Mouse (Mus musculus): ENCODE data around the gene Gm15557. TPM values are rescaled to one million over a fixed set of nuclear protein-coding genes. Genes with fewer than 3 reads are reported as not detected.
A peak's percentile ranks its signal among the peaks of the same experiment; 100 is the strongest.
"Not testable (repeated sequence)": the region's sequence is repeated elsewhere in the genome, so short reads cannot be mapped to it uniquely, and the experiment has no call there.

Gene Gm15557
- polyA plus RNA-seq (2017; shearing (Covaris generic)): not detected

DNA sequence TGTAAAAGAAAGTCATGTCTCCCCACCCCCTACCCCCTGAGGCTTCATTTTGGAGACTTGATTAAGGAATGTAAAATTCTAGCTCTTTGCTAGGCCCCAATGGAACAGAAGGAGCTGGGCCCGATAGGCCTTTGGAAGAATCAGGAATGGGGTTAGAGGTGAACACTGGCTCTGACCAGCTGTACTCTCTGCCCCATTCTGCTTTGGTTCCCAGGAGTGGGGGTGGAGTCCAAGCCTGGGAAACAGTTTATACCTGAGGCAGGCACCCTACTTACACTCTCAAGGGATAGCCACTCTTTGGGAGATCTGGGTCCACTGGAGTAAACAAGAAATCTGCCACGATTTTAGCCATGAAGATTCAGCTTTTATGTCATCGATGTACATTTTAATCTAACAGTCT is at the start of gene Gm15557:
TSS of gene Gm15557 (plus strand) at position 48 of the 400 bp plus-strand sequence.
- no peak for ATAC-seq

DNA sequence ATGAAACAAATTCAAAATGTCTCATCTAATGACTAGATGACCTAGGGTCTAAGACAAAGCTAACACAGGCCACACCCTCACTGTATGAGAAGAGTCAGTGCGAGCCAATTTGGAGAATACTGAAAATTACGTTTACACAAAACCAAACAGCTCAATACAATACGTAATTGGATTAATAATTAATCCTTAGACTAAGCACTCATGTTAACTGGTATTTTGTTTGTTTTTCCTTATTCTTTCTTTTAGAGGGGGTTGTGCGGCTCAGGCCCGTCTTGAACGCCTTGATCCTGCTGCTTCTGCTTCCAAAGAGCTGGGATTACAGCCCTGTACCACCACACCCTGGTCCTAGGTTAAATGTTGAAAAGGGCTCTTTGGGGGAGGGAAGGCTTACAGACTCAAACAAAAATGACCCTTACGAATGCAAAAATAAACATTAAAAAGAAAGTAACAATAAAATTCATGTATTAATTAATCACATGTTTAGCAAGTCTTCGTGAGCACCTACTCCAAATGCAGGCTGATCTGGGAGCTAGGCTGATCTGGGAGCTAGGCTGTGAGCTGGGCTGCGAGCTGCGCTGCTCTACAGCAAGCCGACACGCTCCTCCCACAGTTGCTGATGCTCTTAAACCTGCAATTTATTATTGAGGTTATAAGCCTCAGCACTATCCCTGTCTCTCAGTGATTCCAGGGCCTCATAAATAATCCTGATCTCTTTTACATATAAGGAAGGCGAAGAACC is 46.1 kb upstream of the Gm15557 start:
- no peak for ATAC-seq

GRCm38 (mm10) chr2:155895046-155895735 is 45.3 kb upstream of the Gm15557 start:
- ATAC-seq: no peak

GRCm38 (mm10) chr2:155902989-155903631 is 37.4 kb upstream of the Gm15557 start:
- no peak for ATAC-seq

GRCm38 (mm10) chr2:155903632-155904008 is 36.9 kb upstream of the Gm15557 start:
- ATAC-seq: no peak

DNA sequence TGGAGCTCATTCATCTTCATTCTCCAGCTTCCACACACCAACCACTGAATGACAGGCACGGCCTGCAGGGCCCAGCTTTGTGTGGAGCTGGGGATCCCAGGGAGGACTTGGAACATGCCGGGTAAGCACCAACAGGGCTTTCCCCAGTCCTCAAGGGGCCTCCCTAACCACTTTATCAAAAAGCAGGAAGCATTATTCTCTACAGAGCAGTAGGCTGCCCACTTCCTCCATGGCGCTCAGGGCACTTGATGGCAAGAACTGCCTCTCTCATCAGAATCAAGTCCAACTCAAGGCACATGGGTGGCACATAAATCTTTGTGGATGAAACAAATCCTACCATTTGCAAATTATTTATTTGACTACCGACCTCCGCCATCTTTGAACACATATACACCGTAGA is 25.8 kb upstream of the Gm15557 start:
- no peak for ATAC-seq

GRCm38 (mm10) chr2:155923143-155923542 is 17.4 kb upstream of the Gm15557 start:
- ATAC-seq: no peak

DNA sequence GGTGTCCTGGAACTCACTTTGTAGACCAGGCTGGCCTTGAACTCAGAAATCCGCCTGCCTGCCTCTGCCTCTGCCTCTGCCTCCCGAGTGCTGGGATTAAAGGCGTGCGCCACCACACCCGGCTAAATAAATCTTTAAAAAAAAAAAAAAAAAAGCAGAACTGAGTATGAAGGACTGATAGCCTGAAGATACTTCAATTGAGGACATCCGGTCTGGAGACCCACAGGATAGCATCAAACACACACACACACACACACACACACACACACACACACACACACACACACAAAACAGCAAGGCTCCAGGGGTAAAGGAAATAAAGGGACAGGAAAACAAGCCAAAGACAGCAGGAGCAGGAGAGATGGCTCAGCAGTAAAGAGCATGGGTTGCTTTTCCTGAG is 15.3 kb upstream of the Gm15557 start:
- ATAC-seq: not testable (repeated sequence)

- no peak for ATAC-seq
Measured at GRCm38 (mm10) chr2:155928711-155929345, 11.7 kb upstream of the Gm15557 start.

DNA sequence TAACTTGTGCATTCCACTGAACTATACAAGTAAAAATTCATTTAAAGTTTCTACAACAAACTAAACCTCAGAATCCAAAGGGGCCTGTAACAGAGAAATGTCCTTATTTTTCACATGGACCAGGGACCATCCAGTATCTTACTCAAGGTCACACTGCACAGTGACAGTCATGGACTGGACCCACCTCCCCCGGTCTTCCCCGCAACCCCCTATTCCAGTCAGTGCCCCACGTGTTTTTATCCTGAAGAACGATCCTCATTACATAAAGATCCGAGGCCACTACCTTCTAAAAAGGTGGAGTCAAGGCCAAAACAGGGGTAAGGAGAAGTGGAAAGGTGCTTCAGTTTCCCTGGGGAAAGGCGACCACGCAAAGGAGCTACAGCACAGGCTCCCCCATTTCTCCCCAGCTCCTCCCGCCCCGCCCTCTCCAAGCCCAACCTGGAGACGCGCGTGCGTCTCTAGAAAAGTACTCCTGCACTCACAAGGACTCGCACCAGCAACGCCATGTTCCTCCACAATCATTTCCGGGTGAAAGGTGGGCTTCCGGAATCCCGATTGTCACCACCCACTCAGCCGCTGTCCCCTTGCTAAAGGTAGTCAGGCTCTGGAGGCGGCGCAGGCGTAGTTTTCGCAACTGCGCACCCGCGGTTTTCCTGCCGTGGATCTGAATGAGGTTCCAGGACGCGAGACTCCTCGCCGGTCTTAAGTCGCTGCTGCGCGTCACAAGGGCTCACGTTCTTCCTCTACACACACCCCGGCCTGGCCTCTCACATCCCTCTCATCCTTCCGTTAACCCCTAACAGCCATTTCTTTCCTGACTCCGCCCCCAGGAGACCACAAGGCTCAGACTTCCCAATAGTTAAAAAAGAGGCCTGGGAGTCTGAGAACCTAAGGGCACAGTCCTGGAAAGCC is 10.7 kb upstream of the Gm15557 start, which contains the start of gene Uqcc1:
TSS of gene Uqcc1 (minus strand) at position 780 of the 912 bp plus-strand sequence.
- ATAC-seq: peak; percentile 96

DNA sequence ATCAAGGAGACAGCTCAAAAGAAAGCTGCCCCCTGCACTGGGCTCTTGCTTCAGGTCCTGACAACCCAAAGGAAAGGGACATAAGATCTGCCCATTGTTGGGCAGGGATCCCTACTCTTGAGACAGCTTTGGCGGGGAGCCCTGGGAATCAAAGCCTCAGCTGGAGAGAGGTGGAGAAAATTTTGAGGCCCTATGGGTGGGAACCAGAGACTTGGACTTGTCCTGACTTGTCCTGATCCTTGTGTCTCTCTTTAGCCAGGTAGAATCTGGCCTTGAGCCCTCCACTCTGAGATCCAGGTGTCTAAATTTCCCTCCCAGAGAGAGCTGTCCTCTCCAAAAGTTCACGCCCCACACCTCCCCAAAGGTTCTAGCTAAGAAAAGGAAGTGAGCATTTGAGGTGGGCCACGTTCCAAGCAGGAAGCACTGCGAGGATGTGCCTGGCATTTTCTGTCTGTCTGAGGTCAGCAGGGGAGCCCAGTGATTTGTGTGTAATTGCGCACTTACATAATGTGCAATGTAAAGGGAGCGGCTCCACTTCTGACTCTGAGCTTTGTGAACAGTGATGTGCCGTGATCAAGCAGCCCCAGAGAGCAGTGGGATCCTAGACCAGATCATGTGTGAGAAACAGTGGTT is 515 bp upstream of the Gm15557 start:
- ATAC-seq: no peak

DNA sequence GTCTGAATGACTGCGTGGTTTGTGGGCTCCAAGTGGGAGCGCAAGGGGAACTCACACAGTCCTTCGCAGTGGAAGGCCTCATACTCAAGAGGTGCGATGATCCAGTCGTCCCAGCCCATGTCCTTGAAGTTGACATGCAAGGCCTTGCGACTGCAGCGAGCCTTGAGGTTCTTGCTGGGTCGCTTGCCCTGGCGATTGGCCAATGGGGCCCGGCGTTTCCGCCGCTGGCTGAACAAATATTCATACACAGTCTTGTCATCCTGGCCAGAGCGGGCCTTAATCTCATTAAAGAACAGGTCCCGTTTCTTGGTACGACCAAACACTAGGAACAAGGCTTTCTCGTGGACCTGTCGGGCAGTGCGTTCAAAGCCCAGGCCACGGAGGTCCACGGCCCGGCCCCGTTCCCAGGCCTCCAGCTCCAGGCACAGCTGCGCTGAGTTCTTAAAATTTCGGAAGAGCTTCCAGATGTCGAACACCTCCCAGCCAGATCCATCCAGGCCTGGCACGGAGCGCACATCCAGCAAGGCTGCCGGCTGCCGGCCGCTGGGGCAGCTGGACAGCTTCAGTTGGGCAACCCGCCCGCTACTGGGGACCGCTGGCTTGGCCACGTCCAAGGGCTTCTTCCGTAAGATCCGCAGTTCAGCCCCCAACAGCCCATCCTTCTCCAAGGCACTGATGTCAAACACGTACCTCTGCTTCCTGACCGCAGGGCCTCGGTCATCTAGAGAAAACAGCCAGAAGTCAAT is 1.3 kb downstream of the Gm15557 start:
- no peak for ATAC-seq

GRCm38 (mm10) chr2:155943463-155943862 is 2.9 kb downstream of the Gm15557 start:
- no peak for ATAC-seq

- no peak for ATAC-seq
Measured at GRCm38 (mm10) chr2:155944685-155945084, 4.2 kb downstream of the Gm15557 start.

- no peak for ATAC-seq
Measured at GRCm38 (mm10) chr2:155945124-155945523, 4.6 kb downstream of the Gm15557 start, which contains the start of gene Gdf5. Gdf5 (minus strand) TSS chr2:155945367.

DNA sequence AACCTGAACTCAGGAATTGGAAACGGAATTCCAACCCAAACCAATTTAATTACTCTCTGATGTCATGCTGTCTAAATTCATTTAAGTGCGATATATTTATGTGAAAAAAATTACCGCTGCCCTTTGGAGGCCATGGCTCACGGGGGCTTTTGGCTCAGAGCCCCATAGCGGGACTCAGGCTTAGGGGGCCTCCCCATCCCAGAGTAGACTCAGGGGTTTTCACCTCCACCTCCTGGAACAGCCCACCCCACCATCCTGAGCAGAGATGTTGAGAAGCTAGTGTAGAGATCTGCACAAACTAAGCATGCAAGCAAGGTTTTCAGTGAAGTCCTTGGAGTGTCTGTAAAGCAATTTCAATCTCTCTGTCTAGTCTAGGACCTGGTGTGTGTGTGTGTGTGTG is 5.1 kb downstream of the Gm15557 start:
- ATAC-seq: no peak

DNA sequence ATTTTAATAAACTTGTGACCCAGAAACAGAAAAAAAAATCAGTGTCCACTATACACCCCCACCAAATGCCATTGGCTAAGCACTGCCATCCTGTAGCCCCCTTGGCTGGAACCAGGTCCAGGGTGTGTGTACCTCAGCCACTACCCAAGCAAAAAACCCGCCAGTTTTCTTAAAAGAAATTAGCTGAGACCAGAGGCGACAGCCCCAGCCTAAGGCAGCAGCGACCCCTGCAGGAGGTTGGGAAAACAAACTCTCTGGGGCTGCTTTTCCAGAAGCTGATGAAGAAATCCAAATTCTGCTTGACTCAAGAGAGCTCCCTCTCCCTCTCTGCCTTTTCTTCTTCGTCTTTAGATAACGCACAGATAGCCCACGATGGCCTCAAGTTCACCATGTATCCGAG is 5.5 kb downstream of the Gm15557 start:
- peak; percentile 38 for ATAC-seq

DNA sequence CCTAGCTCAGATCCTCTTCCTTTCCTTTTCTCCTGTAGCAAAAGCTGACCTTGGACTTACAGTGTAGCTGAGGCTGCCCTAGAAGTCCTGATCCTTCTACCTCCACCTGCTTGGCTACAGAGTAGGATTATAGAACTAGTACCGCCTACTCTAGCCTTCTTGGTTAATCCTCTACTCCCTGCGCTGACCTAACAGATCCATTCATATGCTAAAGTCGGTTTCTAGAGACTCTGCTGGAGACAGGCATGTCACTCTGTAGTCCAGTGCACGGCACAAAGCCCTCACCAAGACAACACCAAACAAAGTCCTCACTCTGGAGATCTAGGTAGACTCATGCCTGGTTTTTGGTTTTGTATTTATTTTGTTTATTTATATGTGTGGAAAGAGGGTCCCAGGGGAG is 6.0 kb downstream of the Gm15557 start:
- ATAC-seq: no peak

GRCm38 (mm10) chr2:155947390-155948002 is 7.0 kb downstream of the Gm15557 start:
- no peak for ATAC-seq

- ATAC-seq: no peak
Measured at GRCm38 (mm10) chr2:155949362-155949761, 8.8 kb downstream of the Gm15557 start.
